Mouse (Mus musculus) activated CD4-positive, CD25-positive, alpha-beta regulatory T cell (primary cell): ENCODE data around the gene Nop56. TPM values are rescaled to one million over a fixed set of nuclear protein-coding genes. Genes with fewer than 3 reads are reported as not detected.

Experiments used
- polyA plus RNA-seq, 2 experiments: library from polyadenylated mRNA; unstranded; fragments of 100-300 nt; shearing (Covaris generic); gene quantifications; one replicate each; pipeline ENCODE4 v1.2.1; 2017

Nop56 gene
- 100 to 1,000 TPM; 161 to 317 TPM for polyA plus RNA-seq

GRCm38 (mm10) chr2:130274149-130274861, at the start of gene Nop56:
Gene Nop56, plus strand, starts transcription at chr2:130274430.

DNA sequence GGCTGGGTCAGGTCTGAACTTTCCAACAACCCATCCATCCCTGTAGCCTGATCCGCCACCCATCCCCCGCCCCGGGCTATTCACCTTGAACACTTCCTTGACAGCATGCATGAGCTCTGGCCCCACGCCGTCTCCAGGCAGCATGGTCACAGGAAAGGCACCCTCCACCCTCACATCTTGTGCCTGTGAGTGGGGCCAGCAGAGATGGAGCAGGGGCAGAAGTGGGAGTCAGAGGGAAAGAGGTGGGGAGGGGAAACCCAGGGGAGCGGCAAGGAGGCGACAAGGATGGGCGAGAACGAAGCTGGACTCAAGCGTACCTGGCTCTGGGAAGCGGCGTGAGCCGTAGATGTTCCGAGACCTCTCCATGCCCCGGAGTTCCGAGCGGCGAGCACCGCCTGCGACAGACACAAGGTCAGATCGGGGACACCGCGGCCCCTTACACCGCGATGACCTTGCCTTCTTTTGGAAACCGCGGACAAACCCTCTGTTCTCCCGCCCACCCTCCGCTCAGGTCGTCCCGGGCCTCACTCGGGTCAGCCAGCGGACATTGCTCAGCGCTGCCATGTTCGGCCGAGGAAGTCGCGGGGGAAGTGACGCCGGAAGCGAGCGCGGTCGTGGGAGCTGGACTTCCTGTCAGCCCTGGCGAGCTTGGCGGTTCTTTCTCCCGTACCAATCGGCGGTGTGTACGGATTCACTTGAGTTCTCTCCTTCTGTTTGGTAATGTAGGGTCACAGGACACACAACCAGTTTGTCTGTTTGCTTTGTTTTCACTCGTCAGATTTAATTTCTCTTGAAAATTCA, 9.8 kb downstream of the Nop56 start, which contains the start of gene Idh3b:
TSS of gene Idh3b (minus strand) at position 694 of the 801 bp plus-strand sequence.

DNA sequence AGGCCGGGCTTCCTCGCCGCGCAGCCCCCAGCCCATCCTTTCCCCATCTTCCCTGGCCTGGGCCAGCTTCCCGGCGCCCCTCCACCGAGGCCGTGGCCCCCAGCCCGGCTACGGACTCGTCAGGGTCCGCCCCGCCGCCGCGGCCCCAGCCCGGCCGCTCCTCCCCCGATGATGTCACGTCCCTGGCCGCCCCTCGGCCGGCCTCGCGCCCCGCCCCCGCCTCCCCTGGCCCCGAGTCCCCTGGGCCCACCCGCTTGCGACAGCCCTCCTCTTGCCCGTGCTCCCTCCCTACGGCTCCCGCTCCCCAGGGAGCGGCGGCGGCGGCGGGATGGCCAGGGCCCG, 20.7 kb downstream of the Nop56 start, which contains the start of gene Ebf4:
TSS of gene Ebf4 (plus strand) at position 234 of the 342 bp plus-strand sequence.

Other genes starting within 250 kb of the Nop56 start
- under 1 TPM in 1 of 2 experiments, not detected in 1; 0.14 TPM for gene Tgm6, start 162.0 kb upstream of the Nop56 start, polyA plus RNA-seq
- gene Snrpb, start 95.0 kb upstream of the Nop56 start, polyA plus RNA-seq: 100 to 1,000 TPM; 377 to 503 TPM
- gene Tmc2, start 79.2 kb upstream of the Nop56 start, polyA plus RNA-seq: under 1 TPM in 1 of 2 experiments, not detected in 1; 0.18 TPM
- 100 to 1,000 TPM; 173 TPM for gene Idh3b, start 10.1 kb downstream of the Nop56 start, polyA plus RNA-seq
- not detected for gene Ebf4, start 20.7 kb downstream of the Nop56 start, polyA plus RNA-seq
- gene Cpxm1, start 123.1 kb downstream of the Nop56 start, polyA plus RNA-seq: under 1 TPM; 0.27 to 0.35 TPM
- under 1 TPM in 1 of 2 experiments, not detected in 1; 0.12 TPM for gene Gm28372, start 130.8 kb downstream of the Nop56 start, polyA plus RNA-seq
- not detected for gene 1700020A23Rik, start 130.8 kb downstream of the Nop56 start, polyA plus RNA-seq
- gene Tmem239, start 132.0 kb downstream of the Nop56 start, polyA plus RNA-seq: under 1 TPM in 1 of 2 experiments, not detected in 1; 0.29 TPM
- gene Vps16, start 149.9 kb downstream of the Nop56 start, polyA plus RNA-seq: 100 to 1,000 TPM; 196 to 225 TPM
- 10 to 100 TPM; 15.0 to 23.6 TPM for gene Pced1a, start 150.3 kb downstream of the Nop56 start, polyA plus RNA-seq
- gene Ptpra, start 175.8 kb downstream of the Nop56 start, polyA plus RNA-seq: 100 to 1,000 TPM; 138 to 167 TPM